Mouse (Mus musculus) kidney, embryonic 14.5 days (tissue): ENCODE measurements around the gene Skida1. TPM values are rescaled to one million over a fixed set of nuclear protein-coding genes. Genes with fewer than 3 reads are reported as not detected.
A peak's percentile ranks its signal among the peaks of the same experiment; 100 is the strongest.

Experiments
- ATAC-seq: fragments of 200-750 bp; cut with Nextera tagmentation; 2 replicates; pipeline ENCODE4 v1.8.0; 2017; ENCODE audit warnings: moderate number of reproducible peaks, mild to moderate bottlenecking, moderate TSS enrichment, moderate library complexity; ENCODE audit not compliant: low FRiP score, low TSS enrichment
- H3K27ac ChIP-seq: fragments of 300-500 bp; sonication (generic); 2 replicates; pipeline ENCODE4 v1.5.1; 2014; ENCODE audit warnings: low read depth, mild to moderate bottlenecking, low read length, moderate library complexity, mixed read lengths
- H3K27me3 ChIP-seq: fragments of 300-500 bp; sonication (generic); 2 replicates; pipeline ENCODE4 v1.6.1; 2014; ENCODE audit warnings: mild to moderate bottlenecking, low read length; ENCODE audit not compliant: control insufficient read depth, insufficient read depth
- H3K36me3 ChIP-seq: fragments of 300-500 bp; sonication (generic); 2 replicates; pipeline ENCODE4 v1.6.1; 2014; ENCODE audit warnings: low read length, mixed read lengths; ENCODE audit not compliant: control insufficient read depth, insufficient read depth
- H3K4me1 ChIP-seq: fragments of 300-500 bp; sonication (generic); 2 replicates; pipeline ENCODE4 v1.6.1; 2014; ENCODE audit warnings: low read length, mixed read lengths; ENCODE audit not compliant: control insufficient read depth, insufficient read depth
- H3K4me2 ChIP-seq: fragments of 300-500 bp; sonication (generic); replicated peaks from 2 replicates; pipeline ENCODE4 v1.6.1; 2014; ENCODE audit warnings: low read depth, mild to moderate bottlenecking, low read length
- H3K4me3 ChIP-seq: fragments of 300-500 bp; sonication (generic); 2 replicates; pipeline ENCODE4 v1.5.1; 2014; ENCODE audit warnings: mild to moderate bottlenecking, low read length
- H3K9ac ChIP-seq: fragments of 300-500 bp; sonication (generic); 2 replicates; pipeline ENCODE4 v1.6.1; 2014; ENCODE audit warnings: low read depth, mild to moderate bottlenecking, low read length, moderate library complexity
- H3K9me3 ChIP-seq: fragments of 300-500 bp; sonication (generic); 2 replicates; pipeline ENCODE4 v1.6.1; 2016; ENCODE audit warnings: low read length; ENCODE audit not compliant: control insufficient read depth
- WGBS: fragments of 180-500 bp; shearing (Covaris S2); extraction: QIAGEN DNeasy Blood & Tissue Kit; methylation state at CpG from one replicate; pipeline ENCODE4 v1.1.7; 2014; 5-methylcytosine and 5-hydroxymethylcytosine counted together
- polyA plus RNA-seq: library from polyadenylated mRNA; unstranded; fragments of >200 nt; fragmentation: Nextera tagmentation; extraction: Ambion mirVana; gene quantifications from 2 replicates; pipeline ENCODE4 v1.2.1, GENCODE M21; 2014

The Skida1 gene
- polyA plus RNA-seq, 1 experiment from 2014 or later: 11.4 TPM

GRCm38 (mm10) chr2:18065708-18066030 is 16.8 kb upstream of the Skida1 start:
- Histone ChIP-seq H3K27ac (peak overlapping the region; percentile 100), H3K36me3 (peaks cover 12% of the 10 kb centered on the region), H3K4me2 (peak overlapping the region; percentile 89), H3K4me1 (peaks cover 6% of the 10 kb centered on the region; the same call in 1 of the 2 replicates), H3K9ac (peak overlapping the region; percentile 87), H3K9me3 (no peaks in the 10 kb centered on the region), H3K27me3 (no peaks in the 10 kb centered on the region), H3K4me3 (peak overlapping the region; percentile 82)
- 8% methylated on average over 6 of the region's 6 CpGs for WGBS
- no peak for ATAC-seq

GRCm38 (mm10) chr2:18064941-18065707 is 16.3 kb upstream of the Skida1 start:
- Histone ChIP-seq H3K4me2 (peak overlapping the region; percentile 89), H3K4me3 (peak overlapping the region; percentile 82), H3K9me3 (no peaks in the 10 kb centered on the region), H3K36me3 (peaks cover 12% of the 10 kb centered on the region), H3K4me1 (peaks cover 6% of the 10 kb centered on the region; the same call in 1 of the 2 replicates), H3K9ac (peak overlapping the region; percentile 87), H3K27ac (peak overlapping the region; percentile 100), H3K27me3 (no peaks in the 10 kb centered on the region)
- peak; percentile 81 for ATAC-seq
- WGBS: under 1% methylated on average over 45 of the region's 85 CpGs

GRCm38 (mm10) chr2:18064356-18064858 is 15.6 kb upstream of the Skida1 start:
- ATAC-seq: peak; percentile 96
- Histone ChIP-seq H3K4me2 (peak overlapping the region; percentile 89), H3K36me3 (peaks cover 10% of the 10 kb centered on the region), H3K9me3 (no peaks in the 10 kb centered on the region), H3K27ac (peak overlapping the region; percentile 100), H3K4me1 (peaks cover 6% of the 10 kb centered on the region; the same call in 1 of the 2 replicates), H3K27me3 (no peaks in the 10 kb centered on the region), H3K4me3 (peak overlapping the region; percentile 82), H3K9ac (peak overlapping the region; percentile 87)
- 0% methylated on average over 11 of the region's 58 CpGs for WGBS

- Histone ChIP-seq H3K36me3 (peaks cover 10% of the 10 kb centered on the region), H3K27ac (peak overlapping the region; percentile 100), H3K9me3 (no peaks in the 10 kb centered on the region), H3K4me1 (peaks cover 6% of the 10 kb centered on the region; the same call in 1 of the 2 replicates), H3K27me3 (no peaks in the 10 kb centered on the region), H3K4me2 (peak overlapping the region; percentile 68), H3K9ac (peak overlapping the region; percentile 87), H3K4me3 (peak overlapping the region; percentile 82)
- 0% methylated on average over 18 of the region's 18 CpGs for WGBS
- ATAC-seq: peak; percentile 70
Observed at GRCm38 (mm10) chr2:18063763-18064251, 15.0 kb upstream of the Skida1 start.

GRCm38 (mm10) chr2:18060396-18060795 is 11.5 kb upstream of the Skida1 start:
- no peaks in the 10 kb centered on the region for H3K36me3 ChIP-seq
- H3K4me1 ChIP-seq: peaks cover 3% of the 10 kb centered on the region; the same call in 1 of the 2 replicates
- H3K27ac ChIP-seq: no peak overlapping the region
- no peaks in the 10 kb centered on the region for H3K9me3 ChIP-seq
- no peak overlapping the region for H3K9ac ChIP-seq
- H3K4me2 ChIP-seq: no peak overlapping the region
- 100% methylated on average over 1 of the region's 1 CpGs for WGBS
- ATAC-seq: no peak
- H3K27me3 ChIP-seq: no peaks in the 10 kb centered on the region
- H3K4me3 ChIP-seq: no peak overlapping the region

- Histone ChIP-seq H3K9me3 (no peaks in the 10 kb centered on the region), H3K36me3 (no peaks in the 10 kb centered on the region), H3K27me3 (no peaks in the 10 kb centered on the region), H3K27ac (no peak overlapping the region), H3K9ac (no peak overlapping the region), H3K4me2 (no peak overlapping the region), H3K4me1 (peaks cover 3% of the 10 kb centered on the region; the same call in 1 of the 2 replicates), H3K4me3 (no peak overlapping the region)
- no peak for ATAC-seq
- 85% methylated on average over 1 of the region's 1 CpGs for WGBS
Observed at GRCm38 (mm10) chr2:18059891-18060290, 11.0 kb upstream of the Skida1 start.

- H3K4me3 ChIP-seq: no peak overlapping the region
- H3K4me1 ChIP-seq: peaks cover 10% of the 10 kb centered on the region; the same call in 1 of the 2 replicates
- ATAC-seq: no peak
- WGBS: 58% methylated on average over 2 of the region's 2 CpGs
- H3K4me2 ChIP-seq: no peak overlapping the region
- no peak overlapping the region for H3K27ac ChIP-seq
- no peaks in the 10 kb centered on the region for H3K9me3 ChIP-seq
- no peaks in the 10 kb centered on the region for H3K36me3 ChIP-seq
- H3K9ac ChIP-seq: no peak overlapping the region; the same call in 1 of the 2 replicates
- H3K27me3 ChIP-seq: no peaks in the 10 kb centered on the region
Observed at GRCm38 (mm10) chr2:18059063-18059462, 10.2 kb upstream of the Skida1 start.

GRCm38 (mm10) chr2:18058146-18058708 is 9.4 kb upstream of the Skida1 start:
- peak overlapping the region; percentile 98 for H3K27ac ChIP-seq
- H3K4me3 ChIP-seq: peak overlapping the region; percentile 60
- peak overlapping the region; percentile 94 for H3K9ac ChIP-seq
- no peaks in the 10 kb centered on the region for H3K36me3 ChIP-seq
- H3K9me3 ChIP-seq: no peaks in the 10 kb centered on the region
- no peaks in the 10 kb centered on the region for H3K27me3 ChIP-seq
- H3K4me2 ChIP-seq: peak overlapping the region; percentile 86
- 21% methylated on average over 9 of the region's 9 CpGs for WGBS
- peaks cover 10% of the 10 kb centered on the region; the same call in 1 of the 2 replicates for H3K4me1 ChIP-seq
- no peak for ATAC-seq
